Mouse (Mus musculus) forebrain, embryonic 14.5 days (tissue): ENCODE measurements at regions not wholly inside any gene's neighbourhood (a gene's known extent, or its start where the extent isn't known, plus 50 kb on each side); places are given as distances from the start of the nearest gene placed in this dataset.

Experiments used
- ATAC-seq: fragments of 200-750 bp; cut with Nextera tagmentation; 2 replicates; pipeline ENCODE4 v1.8.0; 2017; ENCODE audit warnings: mild to moderate bottlenecking, moderate library complexity
- DNase-seq: peaks from one replicate; pipeline ENCODE4 v3.0.0-alpha.2; 2015; ENCODE audit warnings: low spot score
- H3K27ac ChIP-seq: fragments of 300-500 bp; sonication (generic); 2 replicates; pipeline ENCODE4 v1.5.1; 2014; ENCODE audit warnings: low read depth, mild to moderate bottlenecking, control low read depth, low read length, moderate library complexity
- H3K27me3 ChIP-seq: fragments of 300-500 bp; sonication (generic); replicated peaks from 2 replicates; pipeline ENCODE4 v1.6.1; 2014; ENCODE audit warnings: low read length, control low read depth, mixed read lengths; ENCODE audit not compliant: control insufficient read depth, insufficient read depth
- H3K36me3 ChIP-seq: fragments of 300-500 bp; sonication (generic); 2 replicates; pipeline ENCODE4 v1.6.1; 2014; ENCODE audit warnings: low read length, control low read depth; ENCODE audit not compliant: control insufficient read depth, insufficient read depth
- H3K4me1 ChIP-seq: fragments of 300-500 bp; sonication (generic); 2 replicates; pipeline ENCODE4 v1.6.1; 2014; ENCODE audit warnings: antibody characterized with exemption, low read length, control low read depth; ENCODE audit not compliant: control insufficient read depth, insufficient read depth
- H3K4me2 ChIP-seq: fragments of 300-500 bp; sonication (generic); 2 replicates; pipeline ENCODE4 v1.6.1; 2014; ENCODE audit warnings: mild to moderate bottlenecking, control low read depth, low read length
- H3K4me3 ChIP-seq: fragments of 300-500 bp; sonication (generic); 2 replicates; pipeline ENCODE4 v1.5.1; 2014; ENCODE audit warnings: low read depth, low read length, control low read depth
- H3K9ac ChIP-seq: fragments of 300-500 bp; sonication (generic); 2 replicates; pipeline ENCODE4 v1.6.1; 2014; ENCODE audit warnings: mild to moderate bottlenecking, low read length, control low read depth, moderate library complexity
- H3K9me3 ChIP-seq: fragments of 300-500 bp; sonication (generic); replicated peaks from 2 replicates; pipeline ENCODE4 v1.6.1; 2016; ENCODE audit warnings: low read length, control low read depth, mixed read lengths; ENCODE audit not compliant: control insufficient read depth
- WGBS: fragments of 180-500 bp; shearing (Covaris S2); extraction: QIAGEN DNeasy Blood & Tissue Kit; methylation state at CpG from one replicate; pipeline ENCODE4 v1.1.7; 2014; 5-methylcytosine and 5-hydroxymethylcytosine counted together

DNA sequence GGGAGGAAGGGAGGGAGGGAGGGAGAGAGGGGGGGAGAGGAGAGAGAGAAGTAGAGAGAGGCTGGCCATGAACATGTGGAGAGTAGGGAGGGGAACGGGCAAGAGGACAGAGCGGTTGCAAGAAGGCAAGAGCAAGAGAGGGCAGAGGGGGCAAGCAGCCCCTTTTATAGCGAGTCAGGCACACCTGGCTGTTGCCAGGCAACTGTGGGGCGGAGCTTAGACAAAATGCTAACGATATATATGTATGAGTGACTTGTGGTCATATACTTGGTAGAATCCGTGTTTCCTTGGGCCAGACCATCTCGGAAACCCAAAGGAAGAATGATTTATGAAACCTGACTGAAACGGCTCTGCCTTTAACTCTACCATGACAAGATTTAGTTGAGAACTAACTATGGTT lies 138.2 kb upstream of the Serp2 start:
- Histone ChIP-seq H3K4me3 (no peak overlapping the region), H3K4me2 (no peak overlapping the region), H3K27ac (no peak overlapping the region), H3K9me3 (no peaks in the 10 kb centered on the region), H3K4me1 (no peaks in the 10 kb centered on the region), H3K9ac (no peak overlapping the region), H3K27me3 (no peaks in the 10 kb centered on the region), H3K36me3 (no peaks in the 10 kb centered on the region)
- 88% methylated on average over 8 of the region's 8 CpGs for WGBS
- no peak for ATAC-seq
- no peak for DNase-seq

DNA sequence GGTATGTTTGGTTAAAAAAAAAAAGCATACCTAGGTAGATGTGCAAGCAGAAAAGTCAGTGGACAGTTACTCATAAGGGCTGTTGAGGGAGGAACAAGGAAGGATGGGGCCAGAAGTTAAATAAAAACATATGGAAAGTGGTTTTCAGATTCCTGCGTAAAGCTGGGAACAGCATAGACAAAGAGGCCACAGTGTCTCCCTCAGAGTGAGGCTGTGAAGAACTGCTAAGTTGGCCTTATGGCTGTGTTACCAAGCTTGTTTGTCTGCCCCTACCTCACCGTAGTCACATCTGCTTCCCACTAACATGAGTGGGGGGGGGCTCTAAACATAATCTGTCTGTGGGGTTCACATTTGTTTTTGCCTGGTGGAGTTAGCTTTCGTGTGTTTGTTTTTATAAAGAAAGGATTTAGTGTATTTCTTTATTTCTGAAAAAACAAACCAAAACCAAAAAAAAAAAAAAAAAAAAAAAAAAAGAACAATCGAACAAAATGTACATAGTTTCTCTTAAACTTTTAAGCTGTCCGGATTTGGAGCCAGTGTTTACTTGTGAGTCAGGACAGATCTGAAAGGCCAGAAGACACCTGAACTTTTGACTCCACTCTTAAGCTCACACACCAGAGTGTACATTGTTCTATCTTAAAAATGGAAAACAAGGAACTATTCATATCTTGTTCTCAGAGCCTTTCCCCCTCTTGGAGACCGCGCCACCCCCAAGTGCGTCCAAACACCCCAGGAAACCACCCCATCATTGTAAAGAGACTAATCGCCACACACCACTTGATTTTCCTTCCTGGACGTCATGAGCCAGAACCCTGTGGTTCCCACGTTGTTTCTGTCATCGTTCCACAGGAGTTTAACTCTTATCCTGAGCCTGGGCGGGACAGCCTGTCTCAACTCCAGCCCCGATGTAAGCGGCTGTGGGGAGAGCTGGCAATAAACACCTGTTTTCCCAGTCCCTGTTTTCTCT lies 136.9 kb upstream of the Serp2 start:
- DNase-seq (no peak), ATAC-seq (no peak)
- H3K27me3 ChIP-seq: no peaks in the 10 kb centered on the region
- no peak overlapping the region for H3K9ac ChIP-seq
- H3K4me1 ChIP-seq: no peaks in the 10 kb centered on the region
- no peaks in the 10 kb centered on the region for H3K36me3 ChIP-seq
- no peaks in the 10 kb centered on the region for H3K9me3 ChIP-seq
- WGBS: 53% methylated on average over 15 of the region's 15 CpGs
- H3K4me3 ChIP-seq: no peak overlapping the region
- no peak overlapping the region for H3K4me2 ChIP-seq
- H3K27ac ChIP-seq: no peak overlapping the region

DNA sequence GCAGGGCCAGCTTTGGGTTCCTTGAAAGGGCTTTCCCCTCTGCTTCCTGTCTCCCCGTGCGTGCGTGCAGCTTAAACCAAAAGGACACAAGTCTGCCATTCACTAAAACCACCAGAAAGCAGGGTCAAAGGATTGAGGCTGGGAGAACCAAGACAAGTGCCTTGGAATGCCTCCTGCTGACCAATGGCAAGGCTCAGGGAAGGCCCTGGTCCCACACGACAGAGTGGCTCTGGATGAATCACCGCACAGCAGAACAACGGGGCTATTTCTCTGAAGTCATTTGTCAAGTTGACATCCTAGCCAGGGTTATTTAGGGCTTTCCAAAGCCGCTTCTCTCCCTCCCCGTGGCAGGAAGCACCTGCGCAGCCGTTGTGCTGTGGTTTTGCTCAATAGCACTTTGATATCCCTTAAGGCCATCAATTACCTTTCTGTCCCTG lies 131.3 kb upstream of the Serp2 start:
- WGBS: 54% methylated on average over 10 of the region's 10 CpGs
- ATAC-seq: no peak
- Histone ChIP-seq H3K4me2 (no peak overlapping the region), H3K4me3 (no peak overlapping the region), H3K4me1 (peaks cover 9% of the 10 kb centered on the region; the same call in 1 of the 2 replicates), H3K9me3 (no peaks in the 10 kb centered on the region), H3K27ac (no peak overlapping the region), H3K27me3 (no peaks in the 10 kb centered on the region), H3K36me3 (no peaks in the 10 kb centered on the region), H3K9ac (no peak overlapping the region)
- DNase-seq: no peak

DNA sequence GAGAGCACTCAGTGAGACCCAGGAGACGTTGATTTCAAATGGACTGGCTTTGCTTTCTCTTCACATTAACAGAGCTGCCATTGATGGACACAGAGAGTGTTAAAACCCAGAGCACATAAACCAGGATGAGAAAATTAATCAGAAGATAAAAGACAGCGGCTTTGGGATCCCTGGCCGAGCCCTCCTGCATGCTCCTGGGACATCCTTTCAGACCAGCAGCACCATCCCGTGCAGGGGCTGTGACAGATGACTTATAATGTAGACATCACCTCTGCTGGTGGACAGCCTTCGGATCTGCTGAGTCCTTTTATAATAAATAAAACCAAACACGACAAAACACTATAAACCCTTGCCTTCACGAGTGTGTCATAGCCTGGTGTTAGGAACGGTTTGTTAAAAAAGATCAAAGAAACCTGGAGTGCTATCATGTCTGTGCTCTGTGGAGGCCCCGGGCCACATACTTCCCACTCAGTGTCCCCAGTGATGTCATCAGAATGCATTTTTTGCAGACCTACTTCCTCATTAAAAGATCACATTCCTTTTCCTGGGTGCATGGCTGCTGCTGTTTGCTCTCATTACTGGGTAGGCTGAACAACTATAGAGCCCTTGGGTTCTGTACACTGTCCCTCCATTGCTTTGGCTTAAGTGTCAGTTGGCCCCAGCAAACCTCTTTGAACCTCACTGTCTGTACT lies 130.2 kb upstream of the Serp2 start:
- H3K27ac ChIP-seq: no peak overlapping the region
- ATAC-seq (0 out of 2 replicates have a peak, but pooled peaks have one; percentile 18), DNase-seq (no peak)
- no peaks in the 10 kb centered on the region for H3K36me3 ChIP-seq
- H3K9ac ChIP-seq: no peak overlapping the region
- H3K4me1 ChIP-seq: peaks cover 9% of the 10 kb centered on the region; the same call in 1 of the 2 replicates
- no peak overlapping the region for H3K4me3 ChIP-seq
- H3K27me3 ChIP-seq: no peaks in the 10 kb centered on the region
- no peaks in the 10 kb centered on the region for H3K9me3 ChIP-seq
- 52% methylated on average over 9 of the region's 9 CpGs for WGBS
- H3K4me2 ChIP-seq: no peak overlapping the region

DNA sequence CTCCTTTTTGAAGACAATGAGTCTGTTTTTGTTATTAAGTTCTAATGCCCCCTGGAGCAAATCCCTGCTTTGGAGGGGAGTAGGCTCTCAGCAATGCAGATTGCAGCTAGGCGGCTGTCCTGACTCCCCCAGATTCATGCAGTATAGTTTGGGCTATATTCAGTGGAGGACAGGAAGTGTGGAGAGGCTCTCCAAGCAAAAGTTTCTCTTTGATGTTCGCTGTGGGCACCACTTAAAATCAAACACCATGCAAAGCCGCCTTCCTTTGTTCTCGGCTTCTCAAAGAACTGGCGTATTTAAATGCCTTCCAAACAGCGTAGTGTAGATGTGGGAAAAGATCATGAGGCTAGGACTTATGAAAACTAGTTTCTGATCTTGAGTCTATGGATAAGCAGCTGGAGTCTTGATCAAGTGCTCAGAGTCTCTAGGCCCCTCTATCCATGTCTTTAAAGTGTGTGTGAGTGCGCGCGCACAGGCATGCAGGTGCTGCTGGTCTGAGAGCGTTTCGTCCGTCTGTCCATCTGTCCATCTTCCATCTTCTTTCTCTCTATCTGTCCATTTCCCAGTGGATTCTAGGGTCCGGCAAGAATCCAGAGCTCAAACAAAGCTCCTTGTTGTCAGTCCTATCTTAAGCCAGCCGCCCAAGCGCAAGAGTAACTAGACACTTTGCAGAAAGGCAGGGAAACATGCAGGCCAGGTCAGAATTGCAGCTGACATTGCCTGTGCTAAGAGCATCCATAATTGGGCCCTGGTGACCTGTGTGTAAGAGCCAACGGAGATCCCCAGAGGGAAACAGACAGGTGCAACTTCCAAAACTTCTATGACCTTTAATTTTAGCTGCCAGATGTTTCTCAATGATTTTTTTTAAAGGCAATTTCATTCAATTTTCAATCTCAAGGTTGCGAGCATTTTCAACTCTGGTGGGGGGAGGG lies 129.4 kb upstream of the Serp2 start:
- Histone ChIP-seq H3K9ac (no peak overlapping the region), H3K9me3 (no peaks in the 10 kb centered on the region), H3K27me3 (no peaks in the 10 kb centered on the region), H3K4me3 (no peak overlapping the region), H3K36me3 (no peaks in the 10 kb centered on the region), H3K4me2 (no peak overlapping the region), H3K27ac (no peak overlapping the region), H3K4me1 (peaks cover 9% of the 10 kb centered on the region; the same call in 1 of the 2 replicates)
- no peak for ATAC-seq
- WGBS: 43% methylated on average over 17 of the region's 17 CpGs
- no peak for DNase-seq

DNA sequence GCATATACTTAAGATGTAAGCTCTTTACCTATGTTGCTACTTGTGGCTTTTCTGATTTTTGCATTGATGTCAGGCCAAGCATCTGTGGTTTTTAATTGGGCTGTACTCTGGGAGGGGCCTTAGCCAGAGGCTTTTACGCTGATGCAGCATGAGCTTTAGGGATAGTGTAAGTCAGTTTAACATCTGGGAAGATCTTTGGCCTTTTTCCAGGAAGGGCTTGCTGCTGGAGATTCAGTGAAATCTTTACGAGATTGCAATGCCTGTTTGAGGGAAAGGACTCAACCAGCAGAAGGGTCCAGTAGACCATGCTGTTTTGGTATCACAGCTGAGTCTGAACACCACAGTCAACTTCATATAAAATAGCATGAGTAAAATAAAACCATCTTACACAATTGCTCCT lies 127.6 kb upstream of the Serp2 start:
- 78% methylated on average over 2 of the region's 2 CpGs for WGBS
- ATAC-seq: no peak
- Histone ChIP-seq H3K4me1 (peaks cover 9% of the 10 kb centered on the region; the same call in 1 of the 2 replicates), H3K9ac (no peak overlapping the region), H3K36me3 (no peaks in the 10 kb centered on the region), H3K9me3 (no peaks in the 10 kb centered on the region), H3K4me3 (no peak overlapping the region), H3K27ac (no peak overlapping the region), H3K4me2 (no peak overlapping the region), H3K27me3 (no peaks in the 10 kb centered on the region)
- no peak for DNase-seq

DNA sequence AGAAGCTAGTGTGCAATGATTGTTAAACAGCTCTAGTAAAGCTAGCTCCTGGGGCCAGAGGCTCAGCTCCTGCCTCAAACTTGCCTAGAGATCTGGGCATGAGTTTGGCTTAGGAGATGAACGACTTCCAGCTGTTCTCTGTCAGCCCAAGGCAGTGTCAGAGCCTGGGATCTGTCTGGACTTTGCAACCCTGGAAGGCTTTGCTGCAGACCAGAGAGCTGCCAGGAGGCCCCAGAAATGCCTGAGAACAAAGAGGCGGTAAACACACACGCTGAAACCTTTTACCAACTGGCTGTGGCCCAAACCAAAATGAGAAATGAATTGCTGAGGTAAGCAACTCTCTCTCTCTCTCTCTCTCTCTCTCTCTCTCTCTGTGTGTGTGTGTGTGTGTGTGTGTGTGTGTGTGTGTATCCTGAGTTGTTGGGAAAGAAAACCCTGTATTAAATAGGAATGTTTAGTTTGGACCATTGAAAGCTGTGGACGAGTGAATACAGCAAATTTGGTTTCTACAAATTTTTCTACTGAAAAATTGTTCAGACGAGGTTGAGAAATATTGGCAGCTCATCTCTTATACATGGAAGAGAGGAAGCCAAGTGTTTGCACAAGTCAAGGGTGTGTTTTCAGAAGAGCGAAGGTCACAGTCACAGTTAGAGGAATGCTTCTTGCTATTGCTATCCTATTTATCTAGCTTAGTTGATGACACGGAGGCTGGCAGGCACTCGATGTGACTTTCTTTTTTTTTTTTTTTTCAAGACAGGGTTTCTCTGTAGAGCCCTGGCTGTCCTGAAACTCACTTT lies 125.1 kb upstream of the Serp2 start:
- H3K27me3 ChIP-seq: no peaks in the 10 kb centered on the region
- DNase-seq (peak; percentile 62), ATAC-seq (peak; percentile 46; the same call in 1 of the 2 replicates)
- no peak overlapping the region for H3K4me3 ChIP-seq
- H3K36me3 ChIP-seq: no peaks in the 10 kb centered on the region
- WGBS: 53% methylated on average over 8 of the region's 8 CpGs
- no peak overlapping the region for H3K9ac ChIP-seq
- H3K9me3 ChIP-seq: no peaks in the 10 kb centered on the region
- peaks cover 9% of the 10 kb centered on the region; the same call in 1 of the 2 replicates for H3K4me1 ChIP-seq
- no peak overlapping the region for H3K27ac ChIP-seq
- no peak overlapping the region for H3K4me2 ChIP-seq
